Mouse (Mus musculus) lung, postnatal 36 days (tissue): ENCODE data around the gene Nfkbil1.
"Not testable (repeated sequence)": the region's sequence is repeated elsewhere in the genome, so short reads cannot be mapped to it uniquely, and the experiment has no call there.

Experiments
- DNase-seq: peaks from one replicate; pipeline ENCODE4 v3.0.0; 2022; ENCODE audit warnings: mixed read lengths

Nfkbil1 gene

GRCm38 (mm10) chr17:35234903-35235302 is 689 bp downstream of the Nfkbil1 start:
- no peak for DNase-seq

- not testable (repeated sequence) for DNase-seq
These were observed 1.5 kb downstream of the Nfkbil1 start for GRCm38 (mm10) chr17:35234090-35234489.

- DNase-seq: peak; percentile 64
These were observed 2.2 kb downstream of the Nfkbil1 start, which contains the start of gene Atp6v1g2 for GRCm38 (mm10) chr17:35233114-35233980. Gene Atp6v1g2, plus strand, starts transcription at chr17:35233660.

- no peak for DNase-seq
These were observed 2.9 kb downstream of the Nfkbil1 start for GRCm38 (mm10) chr17:35232659-35233058.

- DNase-seq: peak; percentile 92
These were observed 3.5 kb downstream of the Nfkbil1 start for GRCm38 (mm10) chr17:35232043-35232442.

GRCm38 (mm10) chr17:35231022-35231421 is 4.6 kb downstream of the Nfkbil1 start:
- no peak for DNase-seq

GRCm38 (mm10) chr17:35226561-35227046 is 9.0 kb downstream of the Nfkbil1 start:
- DNase-seq: no peak

GRCm38 (mm10) chr17:35225456-35225855 is 10.1 kb downstream of the Nfkbil1 start:
- DNase-seq: no peak

- no peak for DNase-seq
These were observed 11.0 kb downstream of the Nfkbil1 start for GRCm38 (mm10) chr17:35224641-35225040.

- peak; percentile 63 for DNase-seq
These were observed 13.3 kb downstream of the Nfkbil1 start for GRCm38 (mm10) chr17:35222299-35222698.

GRCm38 (mm10) chr17:35220156-35220952 is 15.2 kb downstream of the Nfkbil1 start, which contains the start of gene Gm16181:
Gene Gm16181, plus strand, starts transcription at chr17:35220834.
- peak; percentile 52 for DNase-seq

GRCm38 (mm10) chr17:35219601-35220041 is 16.0 kb downstream of the Nfkbil1 start:
- peak; percentile 59 for DNase-seq

- peak; percentile 67 for DNase-seq
These were observed 16.9 kb downstream of the Nfkbil1 start for GRCm38 (mm10) chr17:35218516-35219193.

GRCm38 (mm10) chr17:35213071-35213470 is 22.5 kb downstream of the Nfkbil1 start:
- DNase-seq: no peak

- no peak for DNase-seq
These were observed 25.0 kb downstream of the Nfkbil1 start for GRCm38 (mm10) chr17:35210593-35210992.

- DNase-seq: peak; percentile 48
These were observed 25.6 kb downstream of the Nfkbil1 start for GRCm38 (mm10) chr17:35209785-35210535.

GRCm38 (mm10) chr17:35205380-35205769 is 30.2 kb downstream of the Nfkbil1 start:
- DNase-seq: no peak

- DNase-seq: peak; percentile 45
These were observed 30.9 kb downstream of the Nfkbil1 start, which contains the start of gene Lta for GRCm38 (mm10) chr17:35204494-35205379. Gene Lta, minus strand, starts transcription at chr17:35205351.

GRCm38 (mm10) chr17:35202442-35202841 is 33.1 kb downstream of the Nfkbil1 start:
- DNase-seq: no peak

GRCm38 (mm10) chr17:35201787-35202186 is 33.8 kb downstream of the Nfkbil1 start, which contains the start of gene Tnf:
Gene Tnf, minus strand, starts transcription at chr17:35202007.
- peak; percentile 73 for DNase-seq

GRCm38 (mm10) chr17:35201128-35201527 is 34.5 kb downstream of the Nfkbil1 start:
- DNase-seq: no peak
